In genomic region chr19:11388949-11389348, GRCm38 (mm10) we compare ENCODE assay signal across 23 mouse cellular contexts. TPM values are rescaled to one million over a fixed set of nuclear protein-coding genes. Genes with fewer than 3 reads are reported as not detected.
"Had no signal": no experiment of that assay in that cellular context is flagged by ENCODE, and none has a peak within 500 bp of the region (broad histone marks: within the 10 kb centered on the region; RNA-seq: fewer than 3 reads in every experiment).

No protein-coding gene starts in this region.

- H3K4me3 ChIP-seq: liver, embryonic 12.5 days; megakaryocyte, embryonic 14.5 days; midbrain, embryonic 13.5 days; midbrain, embryonic 15.5 days; neural tube, embryonic 12.5 days; stomach, embryonic 15.5 days had no signal

- H3K9ac ChIP-seq: liver, embryonic 12.5 days; liver, embryonic 14.5 days; lung, embryonic 14.5 days; midbrain, embryonic 13.5 days; midbrain, embryonic 15.5 days; neural tube, embryonic 12.5 days; stomach, embryonic 15.5 days had no signal

- ATAC-seq: liver, embryonic 12.5 days; midbrain, embryonic 13.5 days; midbrain, embryonic 15.5 days had no signal

- H3K9me3 ChIP-seq: liver, embryonic 12.5 days; megakaryocyte, embryonic 14.5 days; midbrain, embryonic 13.5 days; midbrain, embryonic 15.5 days; neural tube, embryonic 12.5 days; stomach, embryonic 15.5 days had no signal

- H3K36me3 ChIP-seq: liver, embryonic 12.5 days; midbrain, embryonic 13.5 days; midbrain, embryonic 15.5 days; neural tube, embryonic 12.5 days; stomach, embryonic 15.5 days had no signal

- H3K4me2 ChIP-seq: liver, embryonic 12.5 days; lung, embryonic 14.5 days; midbrain, embryonic 11.5 days; midbrain, embryonic 13.5 days; midbrain, embryonic 15.5 days; neural tube, embryonic 12.5 days; stomach, embryonic 15.5 days had no signal

- H3K27ac ChIP-seq: liver, embryonic 12.5 days; liver, embryonic 14.5 days; midbrain, embryonic 13.5 days; midbrain, embryonic 15.5 days; neural tube, embryonic 12.5 days; stomach, embryonic 15.5 days; stomach, postnatal 0 days had no signal

- DNase-seq: lung, adult 18-20 months; lung, embryonic 14.5 days; lung, postnatal 10 days; lung, postnatal 4 days; retina, postnatal 1 day; right cerebral cortex, adult 18-20 months; right cerebral cortex, postnatal 25 days; right cerebral cortex, postnatal 4 days; thymus, adult 2 months; thymus, postnatal 25 days; thymus, postnatal 4 days had no signal

- H3K27me3 ChIP-seq: liver, embryonic 12.5 days; megakaryocyte, embryonic 14.5 days; midbrain, embryonic 13.5 days; midbrain, embryonic 15.5 days; neural tube, embryonic 12.5 days; stomach, embryonic 15.5 days had no signal

- H3K4me1 ChIP-seq: liver, embryonic 12.5 days; megakaryocyte, embryonic 14.5 days; midbrain, embryonic 13.5 days; midbrain, embryonic 15.5 days; neural tube, embryonic 12.5 days; stomach, embryonic 15.5 days had no signal

RNA-seq across cellular contexts. Expression of gene Ms4a4a, which starts 13.6 kb away (rescaled TPM):
- polyA plus RNA-seq: neural tube, embryonic 14.5 days had no signal

RNA-seq across cellular contexts. Expression of gene Ms4a4c, which starts 15.6 kb away (rescaled TPM):
- total RNA-seq: midbrain, postnatal 0 days had no signal
- polyA plus RNA-seq: midbrain, embryonic 13.5 days; midbrain, postnatal 0 days; neural tube, embryonic 14.5 days; testis, adult 2 months had no signal

RNA-seq across cellular contexts. Expression of gene Ms4a4b, which starts 54.4 kb away (rescaled TPM):
- total RNA-seq: midbrain, postnatal 0 days had no signal
- polyA plus RNA-seq: liver, embryonic 12.5 days; lung, embryonic 14.5 days; midbrain, embryonic 11.5 days; midbrain, embryonic 13.5 days; midbrain, postnatal 0 days; neural tube, embryonic 12.5 days; neural tube, embryonic 14.5 days had no signal
